In the genomic region with DNA sequence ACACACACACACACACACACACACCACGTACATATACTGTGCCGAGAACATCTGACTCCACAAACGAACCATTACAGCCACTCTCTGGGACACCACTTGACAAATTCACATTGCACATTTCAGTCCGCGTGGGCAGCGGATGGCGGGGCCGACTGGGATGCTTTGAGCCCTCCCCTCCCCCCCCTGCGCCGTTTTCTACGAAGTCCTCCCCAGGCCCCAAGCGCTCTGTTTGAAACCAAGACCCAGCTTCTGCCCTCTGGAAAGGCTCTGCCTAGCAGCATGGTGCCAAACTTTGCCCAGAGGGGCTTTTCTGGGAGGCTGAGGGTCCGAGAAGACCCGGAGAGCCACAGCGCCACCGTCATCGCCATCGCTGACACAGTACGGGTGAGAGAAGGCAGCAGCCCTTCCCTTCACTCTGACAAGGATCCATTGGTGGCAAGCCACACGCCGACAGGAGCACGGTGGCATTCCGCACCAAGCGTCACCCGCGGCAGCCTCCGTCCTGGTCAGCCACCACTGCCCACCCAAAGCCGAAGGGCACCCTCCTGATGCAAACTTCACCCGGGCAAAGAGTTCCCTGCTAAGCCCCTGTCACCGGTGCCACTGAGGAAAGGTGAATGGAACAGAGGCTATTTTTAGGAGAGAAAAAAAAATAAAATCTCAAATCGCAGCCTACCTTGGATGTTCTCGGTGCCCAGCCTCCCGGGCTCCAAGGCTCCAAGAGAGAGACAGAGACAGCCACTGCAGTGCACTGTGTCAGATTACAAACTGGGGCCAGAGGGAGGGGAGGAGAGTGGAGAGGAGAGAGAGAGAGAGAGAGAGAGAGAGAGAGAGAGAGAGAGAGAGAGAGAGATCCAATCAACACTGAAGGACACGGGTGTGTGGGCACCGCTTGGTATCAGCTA, we compare ENCODE assay signal across 8 mouse cellular contexts. TPM values are rescaled to one million over a fixed set of nuclear protein-coding genes. Genes with fewer than 3 reads are reported as not detected.
DNase-seq lines count a peak whose midpoint lies in the region; ATAC-seq lines count a peak whose summit lies in the region.

No protein-coding gene starts in this region.

- ATAC-seq in neural tube, embryonic 13.5 days (ENCODE audit: low read depth) = peak; percentile 77

- WGBS in forebrain, embryonic 10.5 days = under 1% methylated on average over 35 of the region's 35 CpGs
- under 1% methylated on average over 35 of the region's 35 CpGs for WGBS in neural tube, embryonic 13.5 days

- H3K27ac ChIP-seq in forebrain, embryonic 10.5 days = peak overlapping the region; percentile 83
- H3K27ac ChIP-seq in neural tube, embryonic 13.5 days (replicated peaks) = peak overlapping the region; percentile 93

- DNase-seq in left cerebral cortex, adult 18-20 months (ENCODE audit: low spot score in 2 of 2) = peak; percentile 65 to 67
- no peak for DNase-seq in left cerebral cortex, adult 11 months (ENCODE audit: low spot score)
- DNase-seq in forebrain, embryonic 10.5 days (ENCODE audit: extremely low spot score, low spot score) = peak; percentile 34
- DNase-seq in layer of hippocampus, postnatal 25 days (ENCODE audit: extremely low spot score in 1 of 2, low spot score in 1 of 2) = peak; percentile 34 to 55
- DNase-seq in adrenal gland, adult 8-10 months = no peak
- DNase-seq in ovary, adult 18-20 months (ENCODE audit: low spot score) = no peak
- no peak for DNase-seq in c-Kit-positive CD71-positive TER-119-positive erythroid progenitor cells, embryonic 14.5 days (ENCODE audit: low spot score)

- H3K36me3 ChIP-seq in forebrain, embryonic 10.5 days (replicated peaks) = no peaks in the 10 kb centered on the region
- H3K36me3 ChIP-seq in neural tube, embryonic 13.5 days = no peaks in the 10 kb centered on the region

- peaks cover 25% of the 10 kb centered on the region for H3K4me1 ChIP-seq in forebrain, embryonic 10.5 days
- H3K4me1 ChIP-seq in neural tube, embryonic 13.5 days (replicated peaks) = peaks cover 16% of the 10 kb centered on the region

- H3K9me3 ChIP-seq in forebrain, embryonic 10.5 days = peaks cover 5% of the 10 kb centered on the region; the same call in 1 of the 2 replicates
- peaks cover 7% of the 10 kb centered on the region for H3K9me3 ChIP-seq in neural tube, embryonic 13.5 days

- H3K4me2 ChIP-seq in neural tube, embryonic 13.5 days = peak overlapping the region; percentile 72

- H3K4me3 ChIP-seq in forebrain, embryonic 10.5 days = peak overlapping the region; percentile 64
- peak overlapping the region; percentile 56 for H3K4me3 ChIP-seq in neural tube, embryonic 13.5 days

- peaks cover 32% of the 10 kb centered on the region for H3K27me3 ChIP-seq in forebrain, embryonic 10.5 days (ENCODE audit: poor library complexity, severe bottlenecking)
- H3K27me3 ChIP-seq in neural tube, embryonic 13.5 days = no peaks in the 10 kb centered on the region

- H3K9ac ChIP-seq in neural tube, embryonic 13.5 days = peak overlapping the region; percentile 83

RNA-seq across cellular contexts. Expression of a gene that starts 0.7 kb away (rescaled TPM):
- total RNA-seq in left cerebral cortex, adult 18-20 months (2021) = 100 to 1,000 TPM; 124 to 128 TPM
- polyA plus RNA-seq in forebrain, embryonic 10.5 days (2016; fragmentation: Nextera tagmentation; extraction: Ambion mirVana) = 0.27 and 0.70 TPM in 2 replicates
- total RNA-seq in layer of hippocampus, postnatal 25 days (2021) = 100 to 1,000 TPM; 118 to 159 TPM
- polyA plus RNA-seq in neural tube, embryonic 13.5 days (2015; fragmentation: Nextera tagmentation; extraction: Ambion mirVana) = 4.7 and 5.2 TPM in 2 replicates
- 10 to 100 TPM in 2 of 4 experiments, 1 to 10 TPM in 2; 5.3 to 12.5 (median 9.7) TPM for total RNA-seq in adrenal gland, adult 8-10 months (2022)

RNA-seq across cellular contexts. Expression of a gene that starts 55.8 kb away (rescaled TPM):
- 10 to 100 TPM; 16.8 to 22.6 TPM for total RNA-seq in left cerebral cortex, adult 18-20 months (2021)
- 24.9 and 25.3 TPM in 2 replicates for polyA plus RNA-seq in forebrain, embryonic 10.5 days (2016; fragmentation: Nextera tagmentation; extraction: Ambion mirVana)
- 10 to 100 TPM; 24.0 to 34.7 TPM for total RNA-seq in layer of hippocampus, postnatal 25 days (2021)
- polyA plus RNA-seq in neural tube, embryonic 13.5 days (2015; fragmentation: Nextera tagmentation; extraction: Ambion mirVana) = 36.2 and 38.6 TPM in 2 replicates
- total RNA-seq in adrenal gland, adult 8-10 months (2022) = 10 to 100 TPM; 24.9 to 32.9 (median 26.9) TPM

Comparison
In these comparisons a context has a peak if more than half of its experiments do, and no peak if none do; other contexts are left out.
1. DNase-seq: peak in left cerebral cortex, adult 18-20 months (2 of 2), forebrain, embryonic 10.5 days (single experiment) and layer of hippocampus, postnatal 25 days (2 of 2); none in left cerebral cortex, adult 11 months (single experiment), adrenal gland, adult 8-10 months (single experiment), ovary, adult 18-20 months (single experiment) and c-Kit-positive CD71-positive TER-119-positive erythroid progenitor cells, embryonic 14.5 days (single experiment).
2. RNA of a gene that starts 0.7 kb away (total RNA-seq): 118 to 159 TPM in layer of hippocampus, postnatal 25 days and 124 to 128 TPM in left cerebral cortex, adult 18-20 months; 5.3 to 12.5 TPM in adrenal gland, adult 8-10 months; every median in the first group is over 4 times any median in the second.